Mouse (Mus musculus) kidney, embryonic 16.5 days (tissue): ENCODE measurements around the gene Erich3. TPM values are rescaled to one million over a fixed set of nuclear protein-coding genes. Genes with fewer than 3 reads are reported as not detected.

Experiments used
- ATAC-seq: fragments of 200-750 bp; cut with Nextera tagmentation; 2 replicates; pipeline ENCODE4 v1.8.0; 2017; ENCODE audit warnings: moderate TSS enrichment; ENCODE audit not compliant: low FRiP score, low TSS enrichment
- H3K27ac ChIP-seq: fragments of 300-500 bp; sonication (generic); 2 replicates; pipeline ENCODE4 v1.5.1; 2014; ENCODE audit warnings: low read length
- H3K27me3 ChIP-seq: fragments of 300-500 bp; sonication (generic); 2 replicates; pipeline ENCODE4 v1.6.1; 2014; ENCODE audit warnings: low read length, control low read depth, mixed read lengths; ENCODE audit not compliant: insufficient read depth
- H3K36me3 ChIP-seq: fragments of 300-500 bp; sonication (generic); 2 replicates; pipeline ENCODE4 v1.6.1; 2014; ENCODE audit warnings: low read length, control low read depth, mixed read lengths; ENCODE audit not compliant: insufficient read depth
- H3K4me1 ChIP-seq: fragments of 300-500 bp; sonication (generic); 2 replicates; pipeline ENCODE4 v1.6.1; 2014; ENCODE audit warnings: low read length, control low read depth, mixed read lengths; ENCODE audit not compliant: insufficient read depth
- H3K4me2 ChIP-seq: fragments of 300-500 bp; sonication (generic); replicated peaks from 2 replicates; pipeline ENCODE4 v1.6.1; 2014; ENCODE audit warnings: low read depth, low read length
- H3K4me3 ChIP-seq: fragments of 300-500 bp; sonication (generic); 2 replicates; pipeline ENCODE4 v1.5.1; 2014; ENCODE audit warnings: mild to moderate bottlenecking, low read length
- H3K9ac ChIP-seq: fragments of 300-500 bp; sonication (generic); replicated peaks from 2 replicates; pipeline ENCODE4 v1.6.1; 2014; ENCODE audit warnings: low read length
- H3K9me3 ChIP-seq: fragments of 300-500 bp; sonication (generic); 2 replicates; pipeline ENCODE4 v1.6.1; 2016; ENCODE audit warnings: low read length, control low read depth
- WGBS: fragments of 180-500 bp; shearing (Covaris S2); extraction: QIAGEN DNeasy Blood & Tissue Kit; methylation state at CpG from one replicate; pipeline ENCODE4 v1.1.7; 2014; 5-methylcytosine and 5-hydroxymethylcytosine counted together
- polyA plus RNA-seq: library from polyadenylated mRNA; unstranded; fragments of >200 nt; fragmentation: Nextera tagmentation; extraction: Ambion mirVana; gene quantifications from 2 replicates; pipeline ENCODE4 v1.2.1, GENCODE M21; 2015

The Erich3 gene
- polyA plus RNA-seq, 1 experiment from 2014 or later = 0.04 TPM

- H3K27me3 ChIP-seq = no peaks in the 10 kb centered on the region; the same call in 1 of the 2 replicates
Observed at GRCm38 (mm10) chr3:154812893-154813292, 149.2 kb downstream of the Erich3 start.

DNA sequence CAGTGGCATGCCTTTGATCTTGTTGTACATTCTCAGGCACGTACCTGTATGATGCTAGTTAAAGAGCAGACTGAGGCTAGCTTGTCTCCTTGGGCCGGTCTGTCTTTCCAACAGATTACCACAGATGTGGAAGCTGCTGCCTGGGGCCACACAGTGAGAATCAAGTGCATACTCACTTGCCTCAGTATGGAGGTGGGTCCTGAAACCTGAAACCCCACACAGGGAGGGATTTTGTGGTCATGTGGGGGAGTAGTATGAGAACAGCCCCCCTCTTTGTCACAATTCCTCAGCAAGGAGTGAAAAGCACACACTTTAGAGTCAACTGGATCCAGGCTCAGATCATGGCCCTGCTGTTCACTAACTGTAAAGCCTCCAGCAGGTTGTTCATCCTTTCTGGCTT, 151.9 kb downstream of the Erich3 start:
- H3K4me1 ChIP-seq = no peaks in the 10 kb centered on the region
- 12% methylated on average over 2 of the region's 2 CpGs for WGBS

More at GRCm38 (mm10) chr3:154812893-154813292, 149.2 kb downstream of the Erich3 start:
- Histone ChIP-seq H3K9me3 (no peaks in the 10 kb centered on the region), H3K9ac (no peak overlapping the region), H3K4me3 (no peak overlapping the region), H3K4me2 (no peak overlapping the region), H3K27ac (no peak overlapping the region), H3K4me1 (no peaks in the 10 kb centered on the region), H3K36me3 (no peaks in the 10 kb centered on the region)
- 55% methylated on average over 1 of the region's 1 CpGs for WGBS
- ATAC-seq = no peak

GRCm38 (mm10) chr3:154816231-154816630, 152.6 kb downstream of the Erich3 start:
- ATAC-seq = no peak
- H3K4me1 ChIP-seq = no peaks in the 10 kb centered on the region
- 71% methylated on average over 3 of the region's 3 CpGs for WGBS
- H3K9ac ChIP-seq = no peak overlapping the region
- no peak overlapping the region for H3K4me2 ChIP-seq
- H3K36me3 ChIP-seq = no peaks in the 10 kb centered on the region
- no peak overlapping the region for H3K4me3 ChIP-seq
- H3K27ac ChIP-seq = no peak overlapping the region
- no peaks in the 10 kb centered on the region; the same call in 1 of the 2 replicates for H3K27me3 ChIP-seq
- no peaks in the 10 kb centered on the region for H3K9me3 ChIP-seq

More for the DNA sequence above, 151.9 kb downstream of the Erich3 start:
- Histone ChIP-seq H3K9ac (no peak overlapping the region), H3K4me2 (no peak overlapping the region), H3K36me3 (no peaks in the 10 kb centered on the region), H3K27me3 (no peaks in the 10 kb centered on the region; the same call in 1 of the 2 replicates), H3K27ac (no peak overlapping the region), H3K4me3 (no peak overlapping the region), H3K9me3 (no peaks in the 10 kb centered on the region)
- ATAC-seq = no peak

DNA sequence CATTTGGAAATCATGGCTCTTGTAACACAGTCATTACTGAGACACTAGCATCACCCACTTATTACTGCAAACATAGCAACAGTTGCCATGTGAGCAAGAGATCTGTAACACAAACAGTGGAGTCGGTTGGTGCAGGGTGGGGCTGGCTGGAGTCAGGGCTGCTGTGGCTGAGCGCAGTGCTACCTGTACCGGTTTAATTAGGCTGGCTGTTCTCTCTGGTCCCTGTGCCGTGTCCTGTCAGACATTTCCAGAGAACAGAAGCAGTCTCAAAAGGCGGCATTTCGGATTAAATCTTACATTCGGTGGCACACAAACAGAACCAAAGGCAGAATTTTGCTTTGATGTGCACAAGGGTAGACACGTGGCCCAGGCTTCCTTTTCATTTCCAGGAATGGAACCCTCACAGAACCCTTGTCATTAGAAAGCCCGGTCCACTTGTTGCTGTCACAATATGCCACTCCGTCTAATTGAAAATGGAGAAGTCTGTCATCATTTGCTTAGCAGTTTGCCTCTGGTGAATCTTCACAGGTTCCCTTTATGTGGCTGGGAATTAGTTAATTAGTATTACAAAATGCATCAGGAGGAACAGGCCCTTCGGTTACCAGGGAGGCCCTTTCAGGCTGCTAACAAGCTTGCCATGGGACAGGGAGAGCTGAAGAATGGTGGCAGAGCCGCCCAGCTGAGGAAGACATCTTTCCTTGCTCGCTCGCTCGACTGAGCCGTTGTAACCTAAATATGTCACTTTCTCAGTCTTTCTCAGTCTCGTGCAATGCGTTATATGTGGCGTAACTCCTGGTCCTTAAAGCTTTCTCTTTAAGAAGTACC, 153.4 kb downstream of the Erich3 start:
- no peaks in the 10 kb centered on the region for H3K9me3 ChIP-seq
- no peak overlapping the region for H3K9ac ChIP-seq

More for the DNA sequence above, 153.4 kb downstream of the Erich3 start:
- Histone ChIP-seq H3K27me3 (no peaks in the 10 kb centered on the region; the same call in 1 of the 2 replicates), H3K36me3 (no peaks in the 10 kb centered on the region), H3K4me1 (no peaks in the 10 kb centered on the region), H3K4me2 (no peak overlapping the region), H3K27ac (no peak overlapping the region), H3K4me3 (no peak overlapping the region)
- WGBS = 51% methylated on average over 19 of the region's 19 CpGs
- ATAC-seq = 0 out of 2 replicates have a peak, but pooled peaks have one; percentile 46

Other genes starting within 250 kb of the Erich3 start
- 47.6 and 50.2 TPM in 2 replicates for gene Cryz, start 67.1 kb upstream of the Erich3 start, polyA plus RNA-seq
- gene Tyw3, start 66.8 kb upstream of the Erich3 start, polyA plus RNA-seq = 18.9 and 21.7 TPM in 2 replicates